Mouse (Mus musculus) myocyte (in vitro differentiated cells): ENCODE results near the gene Pcnx3. TPM values are rescaled to one million over a fixed set of nuclear protein-coding genes. Genes with fewer than 3 reads are reported as not detected.

ENCODE experiments used
- H3K27me3 ChIP-seq: one replicate; pipeline ENCODE4 v1.6.1; 2011; ENCODE audit not compliant: control insufficient read depth, insufficient read depth, insufficient read length
- H3K36me3 ChIP-seq: one replicate; pipeline ENCODE4 v1.6.1; 2011; ENCODE audit not compliant: control insufficient read depth, insufficient read depth
- H3K4me2 ChIP-seq: one replicate; pipeline ENCODE4 v1.6.1; 2011; ENCODE audit warnings: low read depth, control low read depth
- H3K4me3 ChIP-seq: one replicate; pipeline ENCODE4 v1.5.1; 2011; ENCODE audit warnings: mild to moderate bottlenecking, control low read depth, moderate library complexity
- H3K79me2 ChIP-seq: one replicate; pipeline ENCODE4 v1.6.1; 2011; ENCODE audit not compliant: control insufficient read depth, insufficient read depth
- H3ac ChIP-seq: one replicate; pipeline ENCODE4 v1.6.1; 2011; ENCODE audit not compliant: control insufficient read depth, insufficient read length
- CEBPB ChIP-seq: IDR thresholded peaks from 2 replicates; pipeline ENCODE4 v1.6.1; 2011; ENCODE audit warnings: mild to moderate bottlenecking, moderate library complexity; ENCODE audit not compliant: poor library complexity, insufficient read depth, severe bottlenecking
- E2F4 ChIP-seq: IDR thresholded peaks from one replicate; pipeline ENCODE4 v1.6.1; 2011; ENCODE audit warnings: mild to moderate bottlenecking, control low read depth, moderate library complexity; ENCODE audit not compliant: insufficient read depth
- MAX ChIP-seq: IDR thresholded peaks from one replicate; pipeline ENCODE4 v1.6.1; 2011; ENCODE audit warnings: low read depth, mild to moderate bottlenecking, control low read depth
- MYOD1 ChIP-seq, 3 experiments: IDR thresholded peaks; one replicate each; pipeline ENCODE4 v1.6.1; 2011; ENCODE audit warnings: control low read depth in 2 of 3, low read depth in 2 of 3, mild to moderate bottlenecking in 2 of 3, moderate library complexity in 1 of 3; ENCODE audit not compliant: insufficient read length in 2 of 3, control insufficient read depth in 1 of 3
- MYOG ChIP-seq, 3 experiments: IDR thresholded peaks; one replicate each; pipeline ENCODE4 v1.6.1; 2011; ENCODE audit warnings: control low read depth in 2 of 3, low read depth in 2 of 3, mild to moderate bottlenecking in 2 of 3; ENCODE audit not compliant: insufficient read length in 2 of 3, control insufficient read depth in 1 of 3, insufficient read depth in 1 of 3
- POLR2A ChIP-seq: IDR thresholded peaks from one replicate; pipeline ENCODE4 v1.6.1; 2011; ENCODE audit warnings: low read depth, mild to moderate bottlenecking, control low read depth, moderate library complexity; ENCODE audit not compliant: insufficient read length
- POLR2AphosphoS2 ChIP-seq: IDR thresholded peaks from one replicate; pipeline ENCODE4 v1.6.1; 2011; ENCODE audit warnings: low read depth, control low read depth; ENCODE audit not compliant: insufficient read length
- REST ChIP-seq: IDR thresholded peaks from one replicate; pipeline ENCODE4 v1.6.1; 2011; ENCODE audit warnings: mild to moderate bottlenecking, control low read depth, moderate library complexity; ENCODE audit not compliant: insufficient read depth, insufficient read length
- SRF ChIP-seq: IDR thresholded peaks from one replicate; pipeline ENCODE4 v1.6.1; 2011; ENCODE audit warnings: low read depth; ENCODE audit not compliant: control insufficient read depth, insufficient read length
- TCF12 ChIP-seq: IDR thresholded peaks from one replicate; pipeline ENCODE4 v1.6.1; 2011; ENCODE audit warnings: mild to moderate bottlenecking, control low read depth; ENCODE audit not compliant: poor library complexity, insufficient read depth, severe bottlenecking
- TCF3 ChIP-seq: IDR thresholded peaks from one replicate; pipeline ENCODE4 v1.6.1; 2011; ENCODE audit warnings: low read depth, control low read depth; ENCODE audit not compliant: insufficient read length
- USF1 ChIP-seq: IDR thresholded peaks from one replicate; pipeline ENCODE4 v1.6.1; 2011; ENCODE audit warnings: low read depth, mild to moderate bottlenecking, control low read depth, moderate library complexity
- polyA plus RNA-seq: library from polyadenylated mRNA; unstranded; fragments of >200 nt; fragmentation: generic; extraction: Trizol; gene quantifications from one replicate; pipeline ENCODE4 v1.2.1, GENCODE M21; 2012; ENCODE audit warnings: missing spikeins

Gene Pcnx3
- polyA plus RNA-seq, 1 experiment = 34.9 TPM

GRCm38 (mm10) chr19:5653969-5654719, 34.6 kb downstream of the Pcnx3 start:
- H3ac ChIP-seq = no peak overlapping the region
- TF ChIP-seq SRF (no peak), MAX (no peak), REST (no peak), CEBPB (no peak), MYOG (IDR thresholded peaks at IDR 0.05; ENCODE audit: control insufficient read depth in 1 of 3, insufficient read depth in 1 of 3, insufficient read length in 2 of 3, low read depth in 2 of 3) (no peak), E2F4 (no peak), MYOD1 (IDR thresholded peaks at IDR 0.05; ENCODE audit: control insufficient read depth in 1 of 3, insufficient read length in 2 of 3, low read depth in 2 of 3) (no peak), POLR2A (no peak), TCF12 (no peak), TCF3 (no peak), USF1 (no peak), POLR2AphosphoS2 (no peak)
- H3K36me3 ChIP-seq = no peaks in the 10 kb centered on the region
- H3K4me2 ChIP-seq = no peak overlapping the region
- H3K4me3 ChIP-seq = no peak overlapping the region
- H3K27me3 ChIP-seq = no peaks in the 10 kb centered on the region
- H3K79me2 ChIP-seq = no peaks in the 10 kb centered on the region

DNA sequence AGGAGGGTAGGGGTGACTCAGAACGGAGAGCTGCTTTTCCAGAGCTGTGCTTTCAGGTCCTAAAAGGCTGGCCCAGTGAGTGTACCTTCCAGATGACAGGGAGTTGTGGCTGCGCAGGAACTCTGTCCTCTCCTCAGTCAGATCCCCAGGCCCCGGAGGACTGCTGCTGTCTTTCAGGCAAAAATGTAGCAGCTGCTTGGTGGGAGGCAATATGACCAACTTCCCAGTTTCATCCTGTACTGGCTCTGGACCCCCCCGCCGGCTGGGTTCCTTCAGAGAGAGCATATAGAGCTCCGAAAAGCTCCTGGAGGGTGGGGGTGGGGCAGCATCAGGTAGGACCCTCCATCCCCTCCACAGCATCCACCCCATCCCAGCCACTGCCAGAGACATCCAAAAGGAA, 36.1 kb downstream of the Pcnx3 start:
- H3K4me3 ChIP-seq = no peak overlapping the region
- no peak overlapping the region for H3K4me2 ChIP-seq
- H3ac ChIP-seq = no peak overlapping the region
- no peaks in the 10 kb centered on the region for H3K27me3 ChIP-seq
- peaks cover under 1% of the 10 kb centered on the region for H3K36me3 ChIP-seq
- TF ChIP-seq REST (no peak), TCF3 (no peak), CEBPB (no peak), E2F4 (no peak), POLR2A (no peak)
- H3K79me2 ChIP-seq = no peaks in the 10 kb centered on the region

- Histone ChIP-seq H3K79me2 (no peaks in the 10 kb centered on the region), H3K27me3 (no peaks in the 10 kb centered on the region), H3ac (no peak overlapping the region), H3K4me2 (no peak overlapping the region), H3K36me3 (peaks cover 6% of the 10 kb centered on the region), H3K4me3 (no peak overlapping the region)
- TF ChIP-seq REST (no peak), MYOD1 (IDR thresholded peaks at IDR 0.05; ENCODE audit: control insufficient read depth in 1 of 3, insufficient read length in 2 of 3, low read depth in 2 of 3) (no peak), POLR2AphosphoS2 (no peak), CEBPB (no peak), USF1 (no peak), MAX (no peak), SRF (no peak), E2F4 (no peak)
Measured at GRCm38 (mm10) chr19:5651502-5652274, 37.0 kb downstream of the Pcnx3 start.

DNA sequence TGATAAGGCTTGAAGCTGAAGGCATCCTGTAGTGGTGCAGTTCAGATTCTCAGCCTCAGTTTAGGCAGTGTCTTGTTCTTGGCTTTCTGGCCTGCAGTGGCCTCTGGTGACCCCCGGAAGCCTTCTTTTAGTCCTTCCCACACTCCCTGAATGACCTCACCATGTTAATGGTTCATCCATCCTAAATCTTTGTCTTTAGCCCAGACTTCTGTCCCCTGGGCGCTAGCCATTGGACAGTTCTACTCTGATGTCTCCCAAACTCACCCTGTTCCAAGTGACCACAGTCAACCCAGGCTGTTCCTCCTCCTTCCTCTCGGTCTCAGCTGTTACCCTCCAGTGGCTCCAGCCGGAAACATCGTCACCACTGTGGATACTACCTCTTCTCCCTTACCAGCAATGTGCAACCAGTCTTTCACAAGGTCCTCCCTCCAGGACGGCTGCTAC, 39.4 kb downstream of the Pcnx3 start:
- no peaks in the 10 kb centered on the region for H3K79me2 ChIP-seq
- peaks cover 18% of the 10 kb centered on the region for H3K36me3 ChIP-seq
- H3K4me3 ChIP-seq = peak overlapping the region; percentile 8
- peak overlapping the region; percentile 87 for H3K4me2 ChIP-seq
- no peak overlapping the region for H3ac ChIP-seq
- H3K27me3 ChIP-seq = no peaks in the 10 kb centered on the region
- TF ChIP-seq MYOD1 (IDR thresholded peaks at IDR 0.05; ENCODE audit: control insufficient read depth in 1 of 3, insufficient read length in 2 of 3, low read depth in 2 of 3) = peak in 1 of 3 experiments; percentile 3
- TF ChIP-seq POLR2AphosphoS2 = peak; percentile 3
- TF ChIP-seq E2F4 = no peak
